Mouse (Mus musculus) midbrain, embryonic 15.5 days (tissue): Measurements from ENCODE around the gene Creld2. TPM values are rescaled to one million over a fixed set of nuclear protein-coding genes. Genes with fewer than 3 reads are reported as not detected.
A peak's percentile ranks its signal among the peaks of the same experiment; 100 is the strongest.

Experiments used
- ATAC-seq: fragments of 200-750 bp; cut with Nextera tagmentation; replicated peaks from 2 replicates; pipeline ENCODE4 v1.8.0; 2017; ENCODE audit warnings: moderate TSS enrichment
- H3K27ac ChIP-seq: fragments of 300-500 bp; sonication (generic); 2 replicates; pipeline ENCODE4 v1.5.1; 2015; ENCODE audit warnings: mild to moderate bottlenecking, inconsistent platforms
- H3K27me3 ChIP-seq: fragments of 300-500 bp; sonication (generic); replicated peaks from 2 replicates; pipeline ENCODE4 v1.6.1; 2015; ENCODE audit warnings: inconsistent platforms
- H3K36me3 ChIP-seq: fragments of 300-500 bp; sonication (generic); replicated peaks from 2 replicates; pipeline ENCODE4 v1.6.1; 2015; ENCODE audit warnings: inconsistent platforms
- H3K4me1 ChIP-seq: fragments of 300-500 bp; sonication (generic); 2 replicates; pipeline ENCODE4 v1.6.1; 2015; ENCODE audit warnings: inconsistent platforms
- H3K4me2 ChIP-seq: fragments of 300-500 bp; sonication (generic); 2 replicates; pipeline ENCODE4 v1.6.1; 2015; ENCODE audit warnings: inconsistent platforms, mild to moderate bottlenecking, moderate library complexity
- H3K4me3 ChIP-seq: fragments of 300-500 bp; sonication (generic); 2 replicates; pipeline ENCODE4 v1.5.1; 2015; ENCODE audit warnings: mild to moderate bottlenecking, inconsistent platforms
- H3K9ac ChIP-seq: fragments of 300-500 bp; sonication (generic); 2 replicates; pipeline ENCODE4 v1.6.1; 2015; ENCODE audit warnings: mild to moderate bottlenecking, inconsistent platforms
- H3K9me3 ChIP-seq: fragments of 300-500 bp; sonication (generic); 2 replicates; pipeline ENCODE4 v1.6.1; 2016; ENCODE audit warnings: inconsistent platforms
- WGBS: fragments of 180-500 bp; shearing (Covaris S2); methylation state at CpG from one replicate; pipeline ENCODE4 v1.1.7; 2015; ENCODE audit warnings: mixed read lengths; 5-methylcytosine and 5-hydroxymethylcytosine counted together
- polyA plus RNA-seq: library from polyadenylated mRNA; unstranded; fragments of >200 nt; fragmentation: Nextera tagmentation; extraction: Ambion mirVana; gene quantifications from 2 replicates; pipeline ENCODE4 v1.2.1, GENCODE M21; 2015

Gene Creld2
- polyA plus RNA-seq, 1 experiment from 2014 or later = 60.7 TPM

- peaks cover 8% of the 10 kb centered on the region for H3K4me1 ChIP-seq
- no peak overlapping the region for H3K27ac ChIP-seq
- H3K27me3 ChIP-seq = no peaks in the 10 kb centered on the region
- H3K4me3 ChIP-seq = no peak overlapping the region
- no peak overlapping the region for H3K4me2 ChIP-seq
- H3K36me3 ChIP-seq = no peaks in the 10 kb centered on the region; the same call in 1 of the 2 replicates
- no peak for ATAC-seq
- no peak overlapping the region for H3K9ac ChIP-seq
- WGBS = 95% methylated on average over 11 of the region's 11 CpGs
- H3K9me3 ChIP-seq = no peaks in the 10 kb centered on the region
Measured at GRCm38 (mm10) chr15:88814411-88815047, 4.9 kb upstream of the Creld2 start.

GRCm38 (mm10) chr15:88815196-88815700, 4.2 kb upstream of the Creld2 start:
- Histone ChIP-seq H3K4me3 (no peak overlapping the region), H3K27ac (no peak overlapping the region), H3K27me3 (no peaks in the 10 kb centered on the region), H3K4me1 (peaks cover 12% of the 10 kb centered on the region), H3K4me2 (no peak overlapping the region), H3K36me3 (no peaks in the 10 kb centered on the region; the same call in 1 of the 2 replicates), H3K9ac (no peak overlapping the region), H3K9me3 (no peaks in the 10 kb centered on the region)
- WGBS = 94% methylated on average over 6 of the region's 6 CpGs
- ATAC-seq = no peak

GRCm38 (mm10) chr15:88819906-88820303, 459 bp downstream of the Creld2 start:
- Histone ChIP-seq H3K4me2 (peak overlapping the region; percentile 85), H3K9me3 (no peaks in the 10 kb centered on the region), H3K27ac (peak overlapping the region; percentile 73), H3K36me3 (peaks cover 17% of the 10 kb centered on the region), H3K27me3 (no peaks in the 10 kb centered on the region), H3K9ac (peak overlapping the region; percentile 76), H3K4me1 (peaks cover 24% of the 10 kb centered on the region), H3K4me3 (peak overlapping the region; percentile 88)
- ATAC-seq = peak; percentile 1; the same call in 1 of the 2 replicates
- under 1% methylated on average over 23 of the region's 23 CpGs for WGBS

GRCm38 (mm10) chr15:88821403-88821802, 2.0 kb downstream of the Creld2 start:
- no peak for ATAC-seq
- H3K27me3 ChIP-seq = no peaks in the 10 kb centered on the region
- H3K9ac ChIP-seq = no peak overlapping the region
- H3K4me3 ChIP-seq = no peak overlapping the region
- 88% methylated on average over 7 of the region's 7 CpGs for WGBS
- no peaks in the 10 kb centered on the region for H3K9me3 ChIP-seq
- peaks cover 24% of the 10 kb centered on the region for H3K4me1 ChIP-seq
- peaks cover 22% of the 10 kb centered on the region for H3K36me3 ChIP-seq
- H3K4me2 ChIP-seq = no peak overlapping the region
- H3K27ac ChIP-seq = no peak overlapping the region

GRCm38 (mm10) chr15:88822513-88822912, 3.1 kb downstream of the Creld2 start:
- ATAC-seq = no peak
- H3K4me2 ChIP-seq = no peak overlapping the region
- H3K27ac ChIP-seq = no peak overlapping the region
- H3K4me3 ChIP-seq = no peak overlapping the region
- WGBS = 93% methylated on average over 7 of the region's 7 CpGs
- no peak overlapping the region for H3K9ac ChIP-seq
- peaks cover 30% of the 10 kb centered on the region for H3K36me3 ChIP-seq
- H3K4me1 ChIP-seq = peaks cover 24% of the 10 kb centered on the region
- no peaks in the 10 kb centered on the region for H3K27me3 ChIP-seq
- no peaks in the 10 kb centered on the region for H3K9me3 ChIP-seq

GRCm38 (mm10) chr15:88823376-88823775, 3.9 kb downstream of the Creld2 start:
- WGBS = 92% methylated on average over 5 of the region's 5 CpGs
- no peak for ATAC-seq

GRCm38 (mm10) chr15:88827466-88827865, 8.0 kb downstream of the Creld2 start:
- no peaks in the 10 kb centered on the region for H3K9me3 ChIP-seq
- no peak overlapping the region for H3K4me3 ChIP-seq
- H3K27ac ChIP-seq = no peak overlapping the region
- no peak overlapping the region for H3K9ac ChIP-seq
- 92% methylated on average over 6 of the region's 6 CpGs for WGBS
- H3K36me3 ChIP-seq = peaks cover 24% of the 10 kb centered on the region
- no peaks in the 10 kb centered on the region for H3K27me3 ChIP-seq
- no peaks in the 10 kb centered on the region; the same call in 1 of the 2 replicates for H3K4me1 ChIP-seq
- ATAC-seq = no peak
- no peak overlapping the region for H3K4me2 ChIP-seq

More at GRCm38 (mm10) chr15:88823376-88823775, 3.9 kb downstream of the Creld2 start:
- H3K27me3 ChIP-seq = no peaks in the 10 kb centered on the region
- no peak overlapping the region for H3K4me3 ChIP-seq
- H3K36me3 ChIP-seq = peaks cover 30% of the 10 kb centered on the region
- no peak overlapping the region for H3K9ac ChIP-seq
- no peaks in the 10 kb centered on the region for H3K9me3 ChIP-seq
- H3K4me1 ChIP-seq = peaks cover 19% of the 10 kb centered on the region
- no peak overlapping the region for H3K27ac ChIP-seq
- H3K4me2 ChIP-seq = no peak overlapping the region

- Histone ChIP-seq H3K4me2 (no peak overlapping the region), H3K36me3 (peaks cover 22% of the 10 kb centered on the region), H3K4me3 (no peak overlapping the region), H3K27me3 (no peaks in the 10 kb centered on the region), H3K9ac (no peak overlapping the region), H3K9me3 (no peaks in the 10 kb centered on the region), H3K27ac (no peak overlapping the region), H3K4me1 (no peaks in the 10 kb centered on the region; the same call in 1 of the 2 replicates)
- 26% methylated on average over 9 of the region's 9 CpGs for WGBS
- ATAC-seq = peak; percentile 25; the same call in 1 of the 2 replicates
Measured at GRCm38 (mm10) chr15:88827991-88828799, 8.7 kb downstream of the Creld2 start.

GRCm38 (mm10) chr15:88828800-88829705, 9.6 kb downstream of the Creld2 start:
- H3K27me3 ChIP-seq = no peaks in the 10 kb centered on the region
- peak; percentile 91 for ATAC-seq
- no peak overlapping the region for H3K9ac ChIP-seq
- H3K4me2 ChIP-seq = no peak overlapping the region
- H3K4me3 ChIP-seq = no peak overlapping the region
- WGBS = 54% methylated on average over 17 of the region's 17 CpGs
- peaks cover 22% of the 10 kb centered on the region for H3K36me3 ChIP-seq
- no peak overlapping the region for H3K27ac ChIP-seq
- H3K9me3 ChIP-seq = no peaks in the 10 kb centered on the region
- H3K4me1 ChIP-seq = no peaks in the 10 kb centered on the region; the same call in 1 of the 2 replicates

GRCm38 (mm10) chr15:88829791-88830440, 10.5 kb downstream of the Creld2 start:
- ATAC-seq = no peak
- no peak overlapping the region for H3K9ac ChIP-seq
- H3K4me3 ChIP-seq = no peak overlapping the region
- 80% methylated on average over 6 of the region's 6 CpGs for WGBS
- H3K4me2 ChIP-seq = no peak overlapping the region
- no peaks in the 10 kb centered on the region for H3K27me3 ChIP-seq
- peaks cover 13% of the 10 kb centered on the region for H3K36me3 ChIP-seq
- no peaks in the 10 kb centered on the region for H3K9me3 ChIP-seq
- no peak overlapping the region for H3K27ac ChIP-seq
- no peaks in the 10 kb centered on the region; the same call in 1 of the 2 replicates for H3K4me1 ChIP-seq

- Histone ChIP-seq H3K9me3 (no peaks in the 10 kb centered on the region), H3K4me3 (no peak overlapping the region), H3K9ac (no peak overlapping the region), H3K27me3 (no peaks in the 10 kb centered on the region), H3K36me3 (peaks cover 8% of the 10 kb centered on the region), H3K4me1 (no peaks in the 10 kb centered on the region; the same call in 1 of the 2 replicates), H3K27ac (no peak overlapping the region), H3K4me2 (no peak overlapping the region)
- ATAC-seq = no peak
- 82% methylated on average over 5 of the region's 5 CpGs for WGBS
Measured at GRCm38 (mm10) chr15:88830696-88831095, 11.2 kb downstream of the Creld2 start.
